Mouse (Mus musculus) lung, postnatal 10 days (tissue): Measurements from ENCODE around the gene Bcl6b.

ENCODE experiments used
- DNase-seq: peaks from one replicate; pipeline ENCODE4 v3.0.0; 2021

The Bcl6b gene

DNA sequence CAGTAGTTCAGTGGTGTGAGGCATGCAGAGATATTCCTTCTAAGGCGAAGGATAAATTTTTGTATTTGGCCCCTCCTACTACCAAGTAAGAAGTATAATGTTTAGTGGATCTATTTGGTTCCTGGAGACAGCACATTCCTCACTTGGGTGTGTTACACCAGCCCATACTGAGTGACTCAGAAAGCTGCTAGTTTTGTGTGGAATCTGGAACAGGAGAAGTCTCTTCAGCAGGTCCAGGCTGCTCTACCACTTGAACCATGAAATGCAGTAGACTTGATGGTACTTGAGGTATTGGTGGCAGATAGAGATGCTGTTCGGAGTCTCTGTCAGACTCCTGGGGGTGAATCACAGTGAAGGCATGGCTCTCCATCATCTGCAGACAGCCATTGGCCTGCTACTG is 18.9 kb downstream of the Bcl6b start:
- no peak for DNase-seq

DNA sequence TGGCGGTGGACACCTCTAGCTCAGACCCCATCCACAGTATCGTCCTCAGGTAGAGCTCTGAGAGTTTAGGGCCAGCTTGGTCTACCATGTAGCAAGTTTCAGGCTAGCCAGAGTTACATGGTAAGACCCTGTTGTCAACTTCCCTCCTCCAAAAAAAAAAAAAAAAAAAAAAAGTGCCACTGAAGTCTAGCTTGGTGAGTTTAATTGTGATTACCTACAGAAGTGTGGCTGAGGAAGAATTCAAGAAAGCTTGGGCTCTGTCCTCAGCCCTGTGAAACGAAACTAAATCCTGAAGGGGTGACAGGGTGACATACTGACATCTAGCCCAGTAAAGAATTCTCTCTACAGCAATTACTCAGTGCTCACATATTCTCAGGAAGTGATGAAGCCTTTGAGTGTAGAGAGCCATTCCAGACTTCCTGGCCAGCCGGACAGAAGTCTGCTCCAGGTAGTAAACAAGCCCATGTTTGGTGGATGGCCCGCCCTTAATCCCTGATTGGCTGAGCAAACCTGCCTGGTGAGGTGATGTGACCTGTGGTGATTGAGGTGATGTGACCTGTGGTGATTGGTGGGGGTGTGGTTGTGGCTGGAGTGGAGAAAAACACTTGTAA is 20.7 kb downstream of the Bcl6b start:
- no peak for DNase-seq

DNA sequence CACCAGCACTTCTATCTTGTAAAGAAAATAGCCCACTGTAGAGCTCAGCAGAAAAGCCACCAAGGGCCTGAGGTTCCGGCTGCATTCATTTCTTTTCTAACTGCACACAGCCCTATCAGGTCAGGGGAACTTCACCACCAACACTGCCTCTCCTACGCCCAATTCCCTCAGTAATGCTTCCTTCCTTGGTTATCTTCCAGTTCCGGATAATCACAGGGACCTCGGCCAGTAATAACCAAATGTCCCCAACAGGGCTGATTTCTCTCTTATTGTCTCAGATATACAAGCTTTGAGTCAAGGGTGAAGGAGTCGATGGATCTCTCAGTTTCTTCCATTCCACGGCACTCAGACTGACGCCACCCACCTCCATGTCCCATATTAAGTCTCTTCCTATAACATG is 22.3 kb downstream of the Bcl6b start:
- DNase-seq, result no peak

DNA sequence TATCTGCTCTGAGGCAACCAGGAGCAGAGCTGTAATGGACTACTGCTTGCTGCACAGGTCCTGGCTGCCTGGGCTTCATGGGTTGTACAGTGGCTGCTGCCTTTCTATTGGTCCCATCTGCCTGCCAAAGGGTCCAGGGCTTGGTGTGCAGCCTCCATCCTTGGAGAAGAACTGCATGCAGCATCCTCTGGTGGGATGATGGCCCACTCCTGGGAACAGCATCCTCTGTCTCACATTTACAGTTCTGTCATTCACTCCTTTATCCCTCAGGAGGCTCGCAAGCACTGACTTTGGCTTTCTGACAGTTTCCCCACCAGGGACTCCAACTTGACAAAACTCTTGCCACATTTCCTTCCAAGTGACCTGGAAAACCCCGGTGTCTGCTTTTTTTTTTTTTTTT is 22.8 kb downstream of the Bcl6b start:
- DNase-seq, result no peak

DNA sequence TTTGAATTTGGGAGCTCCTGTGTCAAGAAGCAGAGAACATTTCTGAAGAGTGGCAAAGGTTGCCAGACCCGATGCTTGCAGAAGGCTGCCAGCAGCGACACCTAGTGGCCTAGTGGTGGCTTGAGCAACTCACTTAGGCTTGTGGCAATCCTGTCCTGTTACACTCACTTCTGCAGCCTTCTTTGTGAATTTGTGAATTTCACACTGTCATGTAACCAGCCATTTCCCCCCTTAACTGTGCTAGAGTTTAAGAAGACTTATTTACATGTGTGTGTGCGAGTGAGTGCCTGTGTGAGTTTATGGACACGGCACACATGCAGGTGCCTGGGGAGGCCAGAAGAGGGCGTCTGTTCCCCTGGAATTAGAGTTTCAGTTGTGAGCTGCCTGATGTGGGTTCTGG is 27.9 kb downstream of the Bcl6b start:
- DNase-seq, result peak; percentile 91

DNA sequence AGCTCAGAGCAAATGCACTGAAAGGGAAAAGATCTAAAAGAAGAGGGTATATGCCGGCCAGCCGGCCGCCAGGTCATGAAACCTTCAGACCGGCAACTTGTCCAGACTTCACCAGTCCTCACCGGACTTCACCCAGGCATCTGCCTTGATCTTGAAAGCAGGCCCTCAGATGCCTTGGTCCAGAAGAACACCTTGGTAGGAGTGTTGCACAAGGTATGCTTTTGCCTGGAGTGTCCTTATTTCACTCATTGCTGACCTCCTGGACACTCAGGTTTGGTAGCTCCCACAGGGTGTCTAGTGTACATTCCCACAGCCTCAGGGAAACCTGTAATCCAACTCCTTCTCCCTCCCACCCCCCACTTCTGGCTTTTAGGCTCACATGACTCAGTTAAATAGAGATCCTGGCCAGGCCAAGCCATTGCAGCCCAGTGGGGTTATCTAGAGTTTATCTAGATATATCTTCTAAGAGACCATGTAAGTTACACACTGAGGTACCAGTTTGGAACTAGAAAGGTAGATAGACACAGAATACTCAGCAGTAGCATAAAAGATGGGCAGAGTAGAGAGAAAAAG is 29.5 kb downstream of the Bcl6b start:
- no peak for DNase-seq

DNA sequence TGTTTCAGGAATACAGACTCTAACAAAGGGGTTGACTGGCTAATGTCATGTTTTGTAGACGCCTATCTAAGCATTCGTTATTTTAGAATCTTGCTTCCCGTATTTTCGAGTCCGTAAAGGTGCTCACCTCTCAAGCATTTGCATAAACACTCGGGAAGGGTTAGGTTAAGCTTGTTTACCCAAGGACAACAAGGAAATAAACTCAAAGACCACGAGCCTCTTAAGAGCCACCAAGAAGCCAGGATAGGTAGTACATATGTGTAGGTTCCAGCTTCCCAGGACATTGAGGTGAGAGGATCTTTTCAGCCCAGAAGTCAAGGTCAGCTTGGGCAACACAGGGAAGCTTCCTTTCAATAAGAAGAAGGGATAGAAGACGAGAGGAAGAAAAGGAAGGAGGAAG is 30.5 kb downstream of the Bcl6b start:
- no peak for DNase-seq

DNA sequence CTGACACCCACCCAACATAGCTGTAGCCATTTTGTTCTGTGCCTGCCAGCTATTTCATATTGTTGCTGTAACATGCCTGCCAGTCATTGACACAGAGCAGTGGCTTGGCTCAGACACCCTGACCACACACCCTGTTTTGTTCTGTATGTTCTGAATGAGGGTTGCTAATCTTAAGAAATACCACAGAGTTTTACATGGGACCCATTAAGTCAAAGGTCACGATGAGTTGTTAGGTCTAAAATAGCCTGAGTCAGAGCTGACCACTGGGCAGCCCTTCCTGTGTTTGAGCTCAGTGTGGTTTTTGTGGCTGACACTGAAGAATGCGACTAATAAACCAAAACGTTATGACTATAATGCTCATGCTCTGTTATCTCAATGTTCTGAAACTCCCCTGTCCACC is 31.3 kb downstream of the Bcl6b start:
- DNase-seq, result no peak

DNA sequence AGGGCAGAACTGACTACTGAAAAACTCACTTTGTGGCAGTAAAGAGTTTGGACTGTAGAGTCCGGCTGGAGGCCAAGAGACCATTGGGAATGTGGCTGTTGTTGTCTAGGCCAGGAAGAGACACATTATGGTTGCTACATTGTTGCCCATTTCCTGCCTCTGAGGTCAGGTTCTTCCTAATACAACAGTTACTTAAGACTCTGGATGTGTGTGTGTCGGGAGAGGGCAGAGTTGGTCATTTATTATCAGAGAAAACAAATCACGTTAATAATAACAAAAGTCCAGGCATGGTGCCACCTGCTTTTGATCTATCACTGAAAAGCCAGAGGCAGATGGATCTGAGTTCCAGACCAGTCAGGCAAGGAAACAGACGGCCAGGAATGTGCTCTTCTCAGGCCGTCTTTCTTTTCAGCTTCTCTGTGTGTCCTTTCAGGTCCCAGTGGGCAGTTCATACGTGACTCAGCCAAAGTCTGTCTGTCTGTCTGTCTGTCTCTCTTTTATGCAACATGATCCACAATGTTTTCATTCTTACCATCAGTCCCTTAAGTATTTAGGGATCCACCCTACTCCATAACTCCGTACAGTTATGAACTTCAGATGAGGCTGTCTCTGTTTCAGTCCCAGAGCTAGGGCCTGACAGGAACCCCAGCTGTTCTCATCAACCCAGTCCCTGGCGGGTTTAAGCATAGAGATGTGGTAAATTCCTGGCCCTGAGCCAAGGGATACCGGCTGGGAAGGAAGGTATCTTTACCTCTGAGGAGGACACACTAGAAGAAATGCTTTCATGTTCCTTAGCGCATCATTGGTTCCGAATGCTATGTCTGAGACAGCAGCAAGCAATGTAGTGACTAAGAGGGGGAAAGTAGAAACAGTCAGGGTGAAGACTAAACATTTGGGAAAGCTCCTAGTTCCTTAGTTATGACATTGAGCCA is 36.0 kb downstream of the Bcl6b start:
- DNase-seq, result peak; percentile 79

DNA sequence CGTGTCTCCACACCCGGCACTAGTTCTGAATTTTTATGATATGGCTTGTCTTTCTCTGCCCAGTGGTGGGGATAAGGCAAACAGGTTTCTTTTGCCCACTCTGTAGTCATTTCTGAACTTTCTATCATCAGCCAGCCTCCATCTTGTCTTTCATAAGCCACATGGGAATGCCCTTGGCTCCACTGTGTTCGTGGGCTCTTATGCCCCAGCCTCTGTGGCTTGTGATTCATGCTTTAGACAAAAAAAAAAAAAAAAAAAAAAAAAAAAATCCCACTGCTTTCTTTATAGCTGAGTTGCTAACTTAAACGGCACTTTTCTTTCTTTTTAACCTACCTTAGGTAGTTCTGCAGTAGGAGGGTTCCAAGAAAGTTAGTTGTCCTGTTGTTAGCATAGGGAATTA is 37.4 kb downstream of the Bcl6b start:
- no peak for DNase-seq

DNA sequence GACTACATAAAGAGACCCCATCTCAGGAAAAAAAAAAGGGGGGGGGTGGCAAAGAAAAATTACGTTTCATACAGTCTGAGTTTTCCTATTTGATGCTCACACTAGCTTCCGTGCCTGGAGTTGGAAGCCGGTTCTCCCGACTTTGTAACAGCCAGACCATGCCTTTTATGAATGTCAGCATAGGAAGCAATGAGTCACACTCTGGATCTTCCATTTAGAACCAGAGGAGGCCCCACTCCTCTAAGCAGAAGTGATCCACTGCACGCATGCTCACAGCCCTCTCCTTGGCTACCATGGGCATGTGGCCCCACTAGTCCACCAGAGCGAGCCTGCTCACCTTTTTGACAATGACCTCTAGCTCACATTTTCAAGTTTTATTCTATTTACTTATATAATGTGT is 38.4 kb downstream of the Bcl6b start:
- no peak for DNase-seq

DNA sequence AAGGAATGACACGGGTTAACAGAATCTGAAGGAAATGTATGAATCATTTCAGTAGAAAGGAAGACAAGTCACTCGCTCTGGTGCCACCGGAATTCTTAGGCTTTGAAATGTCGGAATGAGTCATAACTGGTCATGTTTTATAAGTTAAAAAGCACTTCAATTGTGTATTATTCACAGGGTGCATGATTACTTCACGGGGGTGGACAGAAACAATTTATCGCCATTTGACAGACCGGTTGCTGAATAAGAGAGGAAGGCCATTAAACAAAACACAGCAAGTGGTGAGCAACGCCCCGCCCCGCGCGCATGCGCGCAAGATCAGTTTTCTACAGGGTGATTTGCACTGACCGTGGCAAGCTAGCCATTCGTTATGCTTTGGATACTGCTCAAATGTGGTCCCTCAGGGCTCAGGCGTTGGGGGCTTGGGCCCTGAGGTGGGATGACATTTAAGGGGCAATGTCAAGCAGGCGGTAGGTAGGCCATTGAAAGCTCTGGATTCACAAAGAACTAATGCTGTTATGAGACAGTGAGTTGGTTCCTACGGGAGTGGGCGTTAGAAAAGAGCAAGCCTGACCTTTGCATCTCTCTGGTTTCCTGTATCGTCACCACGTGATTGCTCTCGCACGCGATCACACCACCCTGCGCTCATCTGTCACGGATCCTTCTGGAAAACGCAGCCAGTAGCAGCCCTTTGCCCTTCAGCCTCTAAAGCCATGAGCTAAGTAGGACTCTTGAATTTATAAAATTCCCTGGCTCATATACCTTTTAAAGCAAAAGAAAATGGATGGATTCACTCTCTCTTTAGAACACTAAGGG is 40.1 kb downstream of the Bcl6b start:
- DNase-seq, result peak; percentile 14

DNA sequence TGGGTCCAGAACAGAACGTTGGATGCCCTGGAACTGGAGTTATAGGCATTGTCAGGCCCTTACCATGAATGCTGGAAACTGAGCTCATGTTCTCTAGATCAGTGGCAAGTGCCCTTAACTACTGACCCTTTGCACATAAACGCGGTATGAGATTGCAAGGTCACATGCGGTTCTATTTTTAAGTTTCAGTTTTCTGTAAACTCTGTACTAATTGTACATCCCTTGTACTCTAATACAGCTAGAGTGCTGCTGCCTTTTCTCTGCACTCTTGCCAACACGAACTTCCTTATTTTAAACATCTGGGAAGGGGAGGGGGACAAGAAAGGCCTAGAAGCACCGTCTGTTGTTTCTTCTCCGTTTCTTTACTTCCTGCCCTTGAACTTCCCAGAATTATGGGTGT is 44.5 kb downstream of the Bcl6b start:
- no peak for DNase-seq

DNA sequence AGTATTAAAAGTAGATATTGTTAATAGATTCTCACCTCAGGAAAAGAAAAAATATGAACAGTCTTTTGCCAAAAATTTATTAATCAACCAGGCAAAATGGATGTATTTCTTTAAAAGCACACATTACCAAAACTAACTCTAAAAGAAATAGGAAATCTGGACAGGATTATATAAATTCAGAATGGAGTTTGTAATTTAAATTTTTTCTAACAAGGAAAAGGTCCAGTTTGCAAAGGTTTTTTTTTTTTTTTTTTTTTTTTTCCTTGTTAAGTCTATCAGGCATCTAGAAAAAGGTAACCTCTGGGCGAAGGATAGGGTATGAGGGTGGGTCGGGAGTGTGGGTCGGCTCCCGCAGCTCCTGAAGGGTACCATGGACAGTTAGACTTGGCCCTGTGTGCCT is 49.1 kb downstream of the Bcl6b start:
- DNase-seq, result no peak

DNA sequence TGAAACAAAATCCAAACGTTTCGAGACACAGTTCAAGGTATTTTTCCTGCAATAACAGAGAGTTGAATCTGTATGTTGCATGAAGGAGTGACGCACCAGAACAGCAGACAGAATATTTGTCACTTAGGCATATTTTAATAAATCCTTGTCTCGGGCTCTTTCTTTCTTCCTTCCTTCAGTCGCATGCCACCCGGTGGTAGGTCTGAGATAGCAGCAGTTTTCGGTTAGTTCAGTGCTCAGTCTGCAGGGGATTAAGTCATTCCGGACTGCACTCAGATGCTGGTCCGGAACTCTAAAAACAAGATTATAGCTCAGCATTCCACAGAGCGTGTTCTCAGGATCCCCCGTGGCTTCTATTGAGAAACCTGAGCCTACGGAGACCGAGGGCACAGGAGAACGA is 50.2 kb downstream of the Bcl6b start:
- DNase-seq, result peak; percentile 47

DNA sequence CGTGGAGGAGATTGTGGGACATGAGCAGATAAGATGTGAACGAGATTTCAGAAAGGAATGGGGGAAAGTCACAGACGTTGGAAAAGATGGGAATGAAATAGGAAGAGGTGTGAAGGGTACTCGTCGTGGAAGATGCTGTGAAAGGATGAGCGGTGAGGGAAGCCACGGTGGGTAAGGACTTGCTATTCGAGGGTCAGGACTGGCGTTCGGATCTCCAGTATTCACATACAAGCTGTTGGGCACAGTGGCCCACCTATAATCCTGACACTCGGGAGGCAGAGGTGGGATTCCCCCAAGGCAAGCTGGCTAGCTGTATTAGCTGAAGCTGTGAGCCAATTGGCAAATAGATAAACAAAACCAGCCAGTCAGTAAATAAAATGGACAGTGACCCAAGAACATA is 50.8 kb downstream of the Bcl6b start:
- no peak for DNase-seq

DNA sequence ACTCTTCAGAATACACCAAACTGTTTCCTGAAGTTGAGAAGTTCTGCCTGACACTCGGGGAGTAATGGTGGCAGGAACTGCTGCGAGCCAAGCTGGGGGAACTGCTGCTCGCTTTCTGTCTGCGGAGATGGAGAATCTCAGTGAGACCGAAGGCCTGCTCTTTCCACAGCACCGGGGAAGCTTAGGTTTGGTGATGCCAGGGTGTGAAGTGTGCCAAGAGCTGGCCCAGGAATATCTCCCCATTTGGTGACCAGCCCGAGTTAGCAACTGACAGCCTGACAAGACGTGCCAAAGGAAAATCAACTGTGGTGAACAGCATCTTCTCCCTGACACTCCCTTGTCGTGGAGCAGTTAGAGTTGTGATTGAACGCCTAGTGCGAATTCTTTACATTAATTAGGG is 51.3 kb downstream of the Bcl6b start:
- DNase-seq, result no peak

DNA sequence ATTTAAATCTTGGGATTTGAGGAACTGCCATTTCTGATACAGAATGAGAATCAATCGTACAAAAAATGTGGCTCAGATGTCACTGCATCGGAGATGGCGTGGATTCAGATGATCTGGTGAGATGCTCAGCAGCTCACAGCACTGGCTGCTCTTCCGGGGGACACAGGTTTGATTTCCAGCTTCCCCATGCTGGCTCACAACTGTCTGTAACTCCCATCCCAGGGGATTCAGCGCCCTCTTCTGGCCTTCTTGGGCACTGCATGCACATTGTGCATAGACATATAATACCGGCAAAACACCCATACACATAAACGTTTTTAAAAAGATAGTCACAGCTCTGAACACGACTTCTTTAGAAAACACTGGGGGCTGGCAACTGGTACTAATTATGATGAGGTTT is 52.0 kb downstream of the Bcl6b start:
- peak; percentile 24 for DNase-seq

DNA sequence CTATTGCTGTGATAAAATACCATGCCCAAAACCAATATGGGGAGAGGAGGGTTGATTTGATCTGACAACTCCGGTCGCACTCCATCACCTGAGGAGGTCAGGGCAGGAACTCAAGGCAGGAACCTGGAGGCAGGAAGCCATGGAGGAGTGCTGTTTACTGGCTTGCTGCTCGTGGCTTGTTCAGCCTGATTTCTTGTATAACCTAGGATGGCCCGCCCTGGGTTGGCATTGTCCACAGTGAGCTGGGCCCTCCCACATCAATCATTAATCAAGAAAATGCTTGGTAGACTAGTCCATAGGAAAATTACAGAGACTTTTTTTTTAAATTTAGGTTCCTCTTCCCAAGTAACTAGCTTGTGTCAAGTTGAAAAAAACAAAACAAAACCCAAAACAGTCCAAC is 55.1 kb downstream of the Bcl6b start:
- no peak for DNase-seq
